Mouse (Mus musculus): ENCODE measurements around the gene Gm17949.

Gm17949 gene

GRCm38 (mm10) chr17:57011236-57012141 lies at the start of gene Gm17949, which contains the start of gene Gtf2f1:
Gm17949 (plus strand) TSS chr17:57011469.
Gtf2f1 (minus strand) TSS chr17:57011288.
- peak; percentile 89 to 95 for DNase-seq (ENCODE audit: low spot score in 2 of 2)

- DNase-seq (ENCODE audit: low spot score in 2 of 2): no peak
Observed at GRCm38 (mm10) chr17:56961880-56962279, 49.4 kb upstream of the Gm17949 start.

- no peak for DNase-seq (ENCODE audit: low spot score in 2 of 2)
Observed at GRCm38 (mm10) chr17:56962642-56963405, 48.4 kb upstream of the Gm17949 start.

- DNase-seq (ENCODE audit: low spot score in 2 of 2): no peak
Observed at GRCm38 (mm10) chr17:56963646-56964045, 47.6 kb upstream of the Gm17949 start.

GRCm38 (mm10) chr17:56969321-56969720 lies 41.9 kb upstream of the Gm17949 start:
- DNase-seq (ENCODE audit: low spot score in 2 of 2): no peak

- DNase-seq (ENCODE audit: low spot score in 2 of 2): no peak
Observed at GRCm38 (mm10) chr17:56970081-56970480, 41.2 kb upstream of the Gm17949 start.

GRCm38 (mm10) chr17:56973956-56974707 lies 37.1 kb upstream of the Gm17949 start:
- no peak for DNase-seq (ENCODE audit: low spot score in 2 of 2)

- no peak for DNase-seq (ENCODE audit: low spot score in 2 of 2)
Observed at GRCm38 (mm10) chr17:56974708-56975240, 36.5 kb upstream of the Gm17949 start.

- no peak for DNase-seq (ENCODE audit: low spot score in 2 of 2)
Observed at GRCm38 (mm10) chr17:56975391-56975790, 35.9 kb upstream of the Gm17949 start.

- DNase-seq (ENCODE audit: low spot score in 2 of 2): no peak
Observed at GRCm38 (mm10) chr17:56976531-56977390, 34.5 kb upstream of the Gm17949 start.

- DNase-seq (ENCODE audit: low spot score in 2 of 2): no peak
Observed at GRCm38 (mm10) chr17:56979524-56979923, 31.7 kb upstream of the Gm17949 start.

- no peak for DNase-seq (ENCODE audit: low spot score in 2 of 2)
Observed at GRCm38 (mm10) chr17:56981049-56981448, 30.2 kb upstream of the Gm17949 start.

GRCm38 (mm10) chr17:56982013-56982412 lies 29.3 kb upstream of the Gm17949 start, which contains the start of gene Acer1:
Acer1 (minus strand) TSS chr17:56982126.
- DNase-seq (ENCODE audit: low spot score in 2 of 2): no peak

GRCm38 (mm10) chr17:56984886-56985285 lies 26.4 kb upstream of the Gm17949 start:
- no peak for DNase-seq (ENCODE audit: low spot score in 2 of 2)

GRCm38 (mm10) chr17:56985656-56986055 lies 25.6 kb upstream of the Gm17949 start:
- peak in 1 of 2 experiments; percentile 2 for DNase-seq (ENCODE audit: low spot score in 2 of 2)

- peak in 1 of 2 experiments; percentile 4 for DNase-seq (ENCODE audit: low spot score in 2 of 2)
Observed at GRCm38 (mm10) chr17:56986105-56986805, 25.0 kb upstream of the Gm17949 start.

GRCm38 (mm10) chr17:56988441-56988840 lies 22.8 kb upstream of the Gm17949 start:
- peak in 1 of 2 experiments; percentile 20 for DNase-seq (ENCODE audit: low spot score in 2 of 2)

GRCm38 (mm10) chr17:56988921-56989430 lies 22.3 kb upstream of the Gm17949 start:
- peak in 1 of 2 experiments; percentile 12 for DNase-seq (ENCODE audit: low spot score in 2 of 2)

GRCm38 (mm10) chr17:56989467-56990114 lies 21.7 kb upstream of the Gm17949 start:
- DNase-seq (ENCODE audit: low spot score in 2 of 2): peak in 1 of 2 experiments; percentile 33
